Mouse (Mus musculus): ENCODE data around the gene Ppard. TPM values are rescaled to one million over a fixed set of nuclear protein-coding genes. Genes with fewer than 3 reads are reported as not detected.
A peak's percentile ranks its signal among the peaks of the same experiment; 100 is the strongest.

Gene Ppard
- polyA plus RNA-seq, 1 experiment from 2014 or later: 2.7 TPM

- no peak overlapping the region for H3K4me2 ChIP-seq (ENCODE audit: low read depth, severe bottlenecking)
- H3K36me3 ChIP-seq (ENCODE audit: control insufficient read depth, insufficient read depth, low read length): no peaks in the 10 kb centered on the region; the same call in 1 of the 2 replicates
- no peak overlapping the region for H3K27ac ChIP-seq (replicated peaks; ENCODE audit: low read depth, low read length)
- no peak overlapping the region for H3K4me3 ChIP-seq (ENCODE audit: low read depth, low read length)
- no peak overlapping the region for H3K9ac ChIP-seq (ENCODE audit: low read length)
- H3K27me3 ChIP-seq (ENCODE audit: control insufficient read depth, insufficient read depth, low read length): no peaks in the 10 kb centered on the region
- peaks cover 2% of the 10 kb centered on the region; the same call in 1 of the 2 replicates for H3K4me1 ChIP-seq (ENCODE audit: control insufficient read depth, insufficient read depth, low read length)
- ATAC-seq (ENCODE audit: insufficient number of reproducible peaks, low FRiP score, low TSS enrichment, low read depth) (no peak), DNase-seq (ENCODE audit: low spot score) (no peak)
- no peaks in the 10 kb centered on the region for H3K9me3 ChIP-seq (ENCODE audit: control insufficient read depth, low read length)
- 70% methylated on average over 13 of the region's 13 CpGs for WGBS
These were observed 30.8 kb downstream of the Ppard start for GRCm38 (mm10) chr17:28263181-28263894.

DNA sequence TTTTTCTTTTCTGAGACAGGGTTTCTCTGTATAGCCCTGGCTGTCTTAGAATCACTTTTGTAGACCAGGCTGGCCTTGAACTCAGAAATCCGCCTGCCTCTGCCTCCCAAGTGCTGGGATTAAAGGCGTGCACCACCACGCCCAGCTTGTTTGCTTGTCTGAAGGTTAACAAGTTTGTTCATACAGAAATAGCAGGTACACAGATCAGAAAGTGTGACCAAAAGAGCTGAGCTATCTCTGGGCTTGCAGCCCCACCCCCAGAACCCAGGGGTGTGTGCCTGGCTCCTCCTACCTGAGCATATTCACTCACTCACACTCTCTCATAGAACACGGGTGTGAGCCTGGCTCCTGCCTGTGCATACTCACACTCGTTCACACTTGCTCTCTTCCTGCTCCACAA lies 34.8 kb downstream of the Ppard start:
- Histone ChIP-seq H3K27ac (replicated peaks; ENCODE audit: low read depth, low read length) (no peak overlapping the region), H3K9ac (ENCODE audit: low read length) (no peak overlapping the region), H3K4me3 (ENCODE audit: low read depth, low read length) (no peak overlapping the region), H3K27me3 (ENCODE audit: control insufficient read depth, insufficient read depth, low read length) (no peaks in the 10 kb centered on the region), H3K4me1 (ENCODE audit: control insufficient read depth, insufficient read depth, low read length) (peaks cover 7% of the 10 kb centered on the region), H3K4me2 (ENCODE audit: low read depth, severe bottlenecking) (no peak overlapping the region), H3K36me3 (ENCODE audit: control insufficient read depth, insufficient read depth, low read length) (no peaks in the 10 kb centered on the region), H3K9me3 (ENCODE audit: control insufficient read depth, low read length) (no peaks in the 10 kb centered on the region)
- ATAC-seq (ENCODE audit: insufficient number of reproducible peaks, low FRiP score, low TSS enrichment, low read depth): no peak
- no peak for DNase-seq (ENCODE audit: low spot score)
- WGBS: 89% methylated on average over 5 of the region's 5 CpGs

DNA sequence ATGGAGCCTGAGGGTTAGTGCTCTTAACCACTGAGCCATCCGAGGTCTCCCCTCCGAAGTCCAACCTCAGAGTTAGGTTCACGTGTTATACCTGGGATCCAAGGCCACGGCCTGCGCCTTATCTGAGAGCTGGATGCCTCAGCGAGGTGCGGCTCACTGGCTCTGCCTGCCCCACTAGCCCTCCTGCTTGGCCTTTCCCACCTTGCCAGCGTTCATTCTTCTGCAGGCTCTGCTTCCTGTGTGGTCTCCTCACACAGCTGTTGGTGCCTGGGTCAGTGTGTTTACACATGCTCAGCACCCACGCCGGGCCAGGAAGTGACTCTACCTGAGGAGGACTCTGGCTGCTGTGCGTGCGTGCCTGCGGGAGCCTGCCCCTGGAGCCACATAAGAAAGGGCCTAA lies 37.7 kb downstream of the Ppard start:
- Histone ChIP-seq H3K4me1 (ENCODE audit: control insufficient read depth, insufficient read depth, low read length) (peaks cover 5% of the 10 kb centered on the region; the same call in 1 of the 2 replicates), H3K4me2 (ENCODE audit: low read depth, severe bottlenecking) (no peak overlapping the region), H3K27ac (replicated peaks; ENCODE audit: low read depth, low read length) (0 out of 2 replicates have a peak overlapping the region, but pooled peaks have one; percentile 14), H3K9me3 (ENCODE audit: control insufficient read depth, low read length) (no peaks in the 10 kb centered on the region), H3K9ac (ENCODE audit: low read length) (no peak overlapping the region), H3K27me3 (ENCODE audit: control insufficient read depth, insufficient read depth, low read length) (no peaks in the 10 kb centered on the region), H3K4me3 (ENCODE audit: low read depth, low read length) (no peak overlapping the region), H3K36me3 (ENCODE audit: control insufficient read depth, insufficient read depth, low read length) (no peaks in the 10 kb centered on the region)
- WGBS: 67% methylated on average over 13 of the region's 13 CpGs
- DNase-seq (ENCODE audit: low spot score) (no peak), ATAC-seq (ENCODE audit: insufficient number of reproducible peaks, low FRiP score, low TSS enrichment, low read depth) (no peak)

- 85% methylated on average over 12 of the region's 12 CpGs for WGBS
- no peak overlapping the region for H3K4me3 ChIP-seq (ENCODE audit: low read depth, low read length)
- DNase-seq (ENCODE audit: low spot score) (no peak), ATAC-seq (ENCODE audit: insufficient number of reproducible peaks, low FRiP score, low TSS enrichment, low read depth) (no peak)
- H3K9me3 ChIP-seq (ENCODE audit: control insufficient read depth, low read length): no peaks in the 10 kb centered on the region
- no peak overlapping the region for H3K9ac ChIP-seq (ENCODE audit: low read length)
- H3K36me3 ChIP-seq (ENCODE audit: control insufficient read depth, insufficient read depth, low read length): no peaks in the 10 kb centered on the region
- H3K27ac ChIP-seq (replicated peaks; ENCODE audit: low read depth, low read length): no peak overlapping the region
- H3K4me2 ChIP-seq (ENCODE audit: low read depth, severe bottlenecking): no peak overlapping the region
- H3K27me3 ChIP-seq (ENCODE audit: control insufficient read depth, insufficient read depth, low read length): no peaks in the 10 kb centered on the region
- peaks cover 5% of the 10 kb centered on the region; the same call in 1 of the 2 replicates for H3K4me1 ChIP-seq (ENCODE audit: control insufficient read depth, insufficient read depth, low read length)
These were observed 39.2 kb downstream of the Ppard start for GRCm38 (mm10) chr17:28271537-28272266.

GRCm38 (mm10) chr17:28272281-28272680 lies 39.8 kb downstream of the Ppard start:
- H3K9me3 ChIP-seq (ENCODE audit: control insufficient read depth, low read length): no peaks in the 10 kb centered on the region
- H3K27ac ChIP-seq (replicated peaks; ENCODE audit: low read depth, low read length): no peak overlapping the region
- no peak overlapping the region for H3K4me2 ChIP-seq (ENCODE audit: low read depth, severe bottlenecking)
- no peak overlapping the region for H3K4me3 ChIP-seq (ENCODE audit: low read depth, low read length)
- peaks cover 5% of the 10 kb centered on the region; the same call in 1 of the 2 replicates for H3K4me1 ChIP-seq (ENCODE audit: control insufficient read depth, insufficient read depth, low read length)
- H3K9ac ChIP-seq (ENCODE audit: low read length): no peak overlapping the region
- no peaks in the 10 kb centered on the region for H3K36me3 ChIP-seq (ENCODE audit: control insufficient read depth, insufficient read depth, low read length)
- WGBS: 86% methylated on average over 9 of the region's 9 CpGs
- DNase-seq (ENCODE audit: low spot score) (no peak), ATAC-seq (ENCODE audit: insufficient number of reproducible peaks, low FRiP score, low TSS enrichment, low read depth) (no peak)
- H3K27me3 ChIP-seq (ENCODE audit: control insufficient read depth, insufficient read depth, low read length): no peaks in the 10 kb centered on the region

GRCm38 (mm10) chr17:28272837-28273236 lies 40.3 kb downstream of the Ppard start:
- Histone ChIP-seq H3K4me1 (ENCODE audit: control insufficient read depth, insufficient read depth, low read length) (peaks cover 5% of the 10 kb centered on the region; the same call in 1 of the 2 replicates), H3K9ac (ENCODE audit: low read length) (no peak overlapping the region), H3K4me2 (ENCODE audit: low read depth, severe bottlenecking) (no peak overlapping the region), H3K27me3 (ENCODE audit: control insufficient read depth, insufficient read depth, low read length) (no peaks in the 10 kb centered on the region), H3K36me3 (ENCODE audit: control insufficient read depth, insufficient read depth, low read length) (no peaks in the 10 kb centered on the region), H3K9me3 (ENCODE audit: control insufficient read depth, low read length) (no peaks in the 10 kb centered on the region), H3K4me3 (ENCODE audit: low read depth, low read length) (no peak overlapping the region), H3K27ac (replicated peaks; ENCODE audit: low read depth, low read length) (no peak overlapping the region)
- DNase-seq (ENCODE audit: low spot score) (no peak), ATAC-seq (ENCODE audit: insufficient number of reproducible peaks, low FRiP score, low TSS enrichment, low read depth) (no peak)
- 81% methylated on average over 6 of the region's 6 CpGs for WGBS

- Histone ChIP-seq H3K4me1 (ENCODE audit: control insufficient read depth, insufficient read depth, low read length) (peaks cover 14% of the 10 kb centered on the region), H3K9ac (ENCODE audit: low read length) (no peak overlapping the region), H3K4me3 (ENCODE audit: low read depth, low read length) (no peak overlapping the region), H3K36me3 (ENCODE audit: control insufficient read depth, insufficient read depth, low read length) (no peaks in the 10 kb centered on the region), H3K27ac (replicated peaks; ENCODE audit: low read depth, low read length) (no peak overlapping the region), H3K27me3 (ENCODE audit: control insufficient read depth, insufficient read depth, low read length) (no peaks in the 10 kb centered on the region), H3K9me3 (ENCODE audit: control insufficient read depth, low read length) (no peaks in the 10 kb centered on the region), H3K4me2 (ENCODE audit: low read depth, severe bottlenecking) (no peak overlapping the region)
- DNase-seq (ENCODE audit: low spot score) (no peak), ATAC-seq (ENCODE audit: insufficient number of reproducible peaks, low FRiP score, low TSS enrichment, low read depth) (no peak)
- WGBS: 69% methylated on average over 3 of the region's 3 CpGs
These were observed 42.2 kb downstream of the Ppard start for GRCm38 (mm10) chr17:28274739-28275138.

DNA sequence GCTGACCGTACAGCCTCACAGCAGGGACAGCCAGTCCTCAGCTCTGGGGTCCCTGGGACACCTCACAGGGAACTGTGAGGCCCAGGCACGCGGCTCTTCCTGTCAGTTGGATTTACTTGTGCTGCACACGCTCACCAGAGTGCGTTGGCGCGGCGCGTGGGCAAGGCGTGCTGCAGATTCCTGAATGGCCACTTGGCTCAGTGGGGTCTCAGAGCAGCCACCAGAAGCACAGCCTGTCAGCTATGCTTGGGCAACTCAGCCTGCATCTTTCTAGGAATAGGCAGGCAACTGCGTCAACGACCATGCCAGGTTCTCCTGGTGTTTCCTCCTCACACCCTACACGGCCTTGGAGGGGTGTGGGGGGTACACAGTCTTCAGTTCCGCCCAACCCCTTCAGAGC lies 44.7 kb downstream of the Ppard start:
- DNase-seq (ENCODE audit: low spot score): no peak
- Histone ChIP-seq H3K9ac (ENCODE audit: low read length) (no peak overlapping the region), H3K4me2 (ENCODE audit: low read depth, severe bottlenecking) (no peak overlapping the region), H3K9me3 (ENCODE audit: control insufficient read depth, low read length) (no peaks in the 10 kb centered on the region), H3K27ac (replicated peaks; ENCODE audit: low read depth, low read length) (no peak overlapping the region), H3K27me3 (ENCODE audit: control insufficient read depth, insufficient read depth, low read length) (no peaks in the 10 kb centered on the region), H3K36me3 (ENCODE audit: control insufficient read depth, insufficient read depth, low read length) (no peaks in the 10 kb centered on the region), H3K4me1 (ENCODE audit: control insufficient read depth, insufficient read depth, low read length) (peaks cover 23% of the 10 kb centered on the region), H3K4me3 (ENCODE audit: low read depth, low read length) (no peak overlapping the region)
- no peak for ATAC-seq (ENCODE audit: insufficient number of reproducible peaks, low FRiP score, low TSS enrichment, low read depth)
- 85% methylated on average over 14 of the region's 14 CpGs for WGBS

Data from limb, embryonic 11.5 days (tissue).